26 mouse cellular contexts compared by ENCODE assay signal in genomic region chr5:131319605-131320004, GRCm38 (mm10). TPM values are rescaled to one million over a fixed set of nuclear protein-coding genes. Genes with fewer than 3 reads are reported as not detected.
"Had no signal": no experiment of that assay in that cellular context is flagged by ENCODE, and none has a peak within 500 bp of the region (broad histone marks: within the 10 kb centered on the region; RNA-seq: fewer than 3 reads in every experiment).

No protein-coding gene starts in this region.

- H3K27ac ChIP-seq: gastrocnemius, adult 2 months; heart, embryonic 10.5 days; hindbrain, embryonic 10.5 days; intestine, embryonic 15.5 days; layer of hippocampus, adult 2 months; left cerebral cortex, adult 2 months; limb, embryonic 10.5 days; limb, embryonic 12.5 days; liver, embryonic 13.5 days; liver, embryonic 15.5 days had no signal

- H3K4me2 ChIP-seq: heart, embryonic 12.5 days; hindbrain, embryonic 13.5 days; intestine, embryonic 15.5 days; limb, embryonic 12.5 days; liver, embryonic 11.5 days; liver, embryonic 13.5 days; liver, embryonic 15.5 days had no signal

- H3K36me3 ChIP-seq: heart, embryonic 10.5 days; heart, embryonic 12.5 days; hindbrain, embryonic 10.5 days; hindbrain, embryonic 13.5 days; intestine, embryonic 15.5 days; limb, embryonic 10.5 days; limb, embryonic 12.5 days; liver, embryonic 13.5 days; liver, embryonic 15.5 days had no signal

- H3K9me3 ChIP-seq: heart, embryonic 10.5 days; heart, embryonic 12.5 days; hindbrain, embryonic 10.5 days; hindbrain, embryonic 13.5 days; intestine, embryonic 15.5 days; limb, embryonic 10.5 days; limb, embryonic 12.5 days; liver, embryonic 13.5 days; liver, embryonic 15.5 days had no signal

- H3K27me3 ChIP-seq: heart, embryonic 12.5 days; hindbrain, embryonic 13.5 days; intestine, embryonic 15.5 days; limb, embryonic 12.5 days; liver, embryonic 13.5 days; liver, embryonic 15.5 days had no signal

- H3K4me1 ChIP-seq: heart, embryonic 10.5 days; heart, embryonic 12.5 days; hindbrain, embryonic 10.5 days; intestine, embryonic 15.5 days; liver, embryonic 13.5 days; liver, embryonic 15.5 days had no signal

- DNase-seq: gastrocnemius, adult 2 months; gastrocnemius, postnatal 10 days; gastrocnemius, postnatal 25 days; heart, adult 18-20 months; heart, postnatal 10 days; heart, postnatal 4 days; kidney, adult 8-10 months; kidney, postnatal 14 days; liver; liver, embryonic 13.5 days had no signal

- H3K9ac ChIP-seq: heart, embryonic 12.5 days; hindbrain, embryonic 13.5 days; intestine, embryonic 15.5 days; limb, embryonic 12.5 days; liver, embryonic 13.5 days; liver, embryonic 15.5 days had no signal

- H3K4me3 ChIP-seq: gastrocnemius, adult 2 months; heart, embryonic 10.5 days; heart, embryonic 12.5 days; hindbrain, embryonic 10.5 days; hindbrain, embryonic 13.5 days; intestine, embryonic 15.5 days; layer of hippocampus, adult 2 months; left cerebral cortex, adult 2 months; limb, embryonic 10.5 days; limb, embryonic 12.5 days; liver, embryonic 13.5 days; liver, embryonic 15.5 days had no signal

- ATAC-seq: forebrain, embryonic 16.5 days; hindbrain, embryonic 16.5 days; inflammation-experienced regulatory T-cells, adult 6 months; intestine, embryonic 15.5 days; intestine, postnatal 0 days had no signal

RNA-seq across cellular contexts. Expression of gene Galnt17, which starts 11.3 kb away (rescaled TPM):
- total RNA-seq: granulocyte monocyte progenitor cell, adult 5-6 weeks had no signal
- polyA plus RNA-seq: inflammation-experienced regulatory T-cells, adult 6 months had no signal
